Mouse (Mus musculus) embryo, embryonic 10 days (tissue): Measurements from ENCODE around the gene Ncf1.

Experiments used
- DNase-seq: peaks from one replicate; pipeline ENCODE4 v3.0.0-alpha.2; 2015; ENCODE audit warnings: low spot score

Gene Ncf1

DNA sequence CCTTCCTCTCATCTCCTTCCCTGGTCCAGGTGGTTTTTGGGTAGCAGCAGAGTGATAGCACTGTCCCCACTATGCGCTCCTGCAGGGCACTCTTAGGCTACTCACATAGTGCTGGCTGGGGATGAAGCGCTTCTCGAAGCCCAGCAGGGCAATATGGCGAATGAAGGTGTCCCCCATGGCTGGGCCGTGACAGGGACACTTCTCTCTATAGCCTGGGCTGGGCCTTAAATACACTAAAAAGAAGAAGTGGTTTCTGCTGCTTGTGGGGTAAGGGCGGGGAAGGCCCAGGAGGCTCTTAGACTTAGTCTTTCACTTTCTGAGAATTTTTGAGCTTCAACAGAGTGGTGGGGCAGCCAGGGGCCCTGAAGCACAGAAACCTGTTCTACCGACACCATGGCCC, at the start of gene Ncf1:
TSS of gene Ncf1 (minus strand) at position 235 of the 400 bp plus-strand sequence.
- no peak for DNase-seq

DNA sequence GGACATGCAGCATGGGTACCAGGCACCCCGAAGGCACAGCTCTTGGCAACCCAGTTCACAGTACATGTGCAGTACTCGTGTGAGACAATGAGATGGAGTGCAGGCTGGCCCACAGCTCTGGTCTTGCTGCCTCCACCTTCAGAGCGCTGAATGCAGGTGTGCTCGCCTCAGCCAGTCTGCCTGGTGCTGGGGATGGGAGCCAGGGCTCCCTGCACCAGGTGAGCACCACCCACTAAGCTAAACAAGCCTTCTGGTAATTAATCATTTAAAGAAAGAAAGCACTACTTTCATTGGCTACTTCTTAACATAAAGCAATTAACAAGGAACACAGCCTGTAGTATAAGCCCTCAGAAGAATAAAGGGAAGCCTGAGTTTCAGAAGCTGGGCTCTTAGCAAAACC, 47.7 kb upstream of the Ncf1 start:
- DNase-seq, result no peak

DNA sequence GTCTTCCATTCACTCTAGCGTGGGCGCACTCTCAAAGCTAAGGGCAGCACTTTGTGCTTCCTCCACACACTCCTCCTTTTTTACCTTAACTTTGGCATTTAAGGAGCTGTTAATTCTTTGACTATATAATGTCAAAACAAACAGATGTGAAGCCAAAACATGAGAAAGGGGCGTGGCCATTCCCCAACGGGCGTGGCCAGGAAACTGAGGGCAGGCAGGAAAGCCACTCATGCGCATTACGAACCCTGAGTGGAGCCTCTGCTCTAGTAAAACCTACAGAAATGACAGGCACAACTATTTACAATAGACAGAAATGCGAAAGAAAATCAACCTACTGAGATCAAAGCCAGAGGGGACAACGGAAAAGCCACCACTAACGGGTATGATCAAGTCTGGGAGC, 46.1 kb upstream of the Ncf1 start:
- no peak for DNase-seq

DNA sequence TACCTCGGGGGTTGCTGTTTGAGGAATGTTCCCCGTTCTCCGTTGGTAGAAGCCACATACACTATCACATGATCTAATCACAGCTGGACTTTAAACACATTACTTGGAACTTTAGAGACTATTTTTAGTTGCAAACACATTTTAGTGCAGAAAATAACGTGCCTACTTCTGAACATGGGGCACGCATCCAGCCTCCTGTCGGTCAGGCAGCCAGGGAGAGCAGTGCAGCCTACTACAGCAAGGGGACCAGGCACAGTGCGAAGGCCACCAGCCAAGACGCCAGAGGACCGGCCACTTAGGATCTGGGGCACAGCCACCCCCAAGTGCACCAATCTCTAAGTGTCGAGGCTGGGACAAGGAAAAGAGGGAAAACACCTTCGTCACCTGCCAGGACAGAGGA, 45.6 kb upstream of the Ncf1 start:
- no peak for DNase-seq

DNA sequence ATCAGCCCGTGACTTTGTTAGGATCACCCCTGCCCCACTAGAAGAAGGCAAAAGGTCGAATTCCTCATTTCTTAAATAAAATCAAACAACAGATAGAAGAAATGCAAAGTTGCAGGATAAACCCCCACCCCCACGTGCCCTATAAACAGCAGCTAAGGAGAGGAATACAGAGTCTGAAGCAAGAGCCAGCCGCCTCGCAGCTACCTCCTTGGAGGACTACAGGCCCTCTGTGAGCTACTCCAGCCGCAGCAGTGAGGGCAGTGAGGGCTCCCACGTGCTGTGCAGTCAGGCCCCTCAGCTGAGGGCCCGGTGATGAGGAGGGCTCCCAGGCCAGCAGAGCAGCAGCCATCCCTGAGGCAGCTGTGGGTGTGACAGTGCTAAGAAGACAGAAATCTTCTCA, 44.3 kb upstream of the Ncf1 start:
- no peak for DNase-seq

DNA sequence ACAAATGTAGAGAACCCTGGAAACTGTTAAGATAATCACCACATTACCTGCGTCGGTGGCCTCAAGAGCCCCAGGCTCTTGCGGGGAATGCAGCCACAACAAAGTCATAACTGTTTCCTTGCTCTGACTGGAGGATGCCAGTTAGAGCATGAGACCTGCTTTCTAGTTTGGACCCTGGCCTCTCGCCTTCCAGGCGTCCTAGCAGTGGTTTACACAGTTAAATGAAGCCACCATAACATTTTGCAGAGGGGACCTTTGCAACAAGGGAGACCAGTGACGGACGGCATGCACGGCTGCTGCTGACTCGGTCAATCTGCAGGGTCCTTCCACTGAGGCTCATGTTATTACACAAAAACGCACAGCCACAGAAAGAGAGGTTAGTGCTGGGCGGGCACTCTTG, 43.3 kb upstream of the Ncf1 start:
- DNase-seq, result no peak

DNA sequence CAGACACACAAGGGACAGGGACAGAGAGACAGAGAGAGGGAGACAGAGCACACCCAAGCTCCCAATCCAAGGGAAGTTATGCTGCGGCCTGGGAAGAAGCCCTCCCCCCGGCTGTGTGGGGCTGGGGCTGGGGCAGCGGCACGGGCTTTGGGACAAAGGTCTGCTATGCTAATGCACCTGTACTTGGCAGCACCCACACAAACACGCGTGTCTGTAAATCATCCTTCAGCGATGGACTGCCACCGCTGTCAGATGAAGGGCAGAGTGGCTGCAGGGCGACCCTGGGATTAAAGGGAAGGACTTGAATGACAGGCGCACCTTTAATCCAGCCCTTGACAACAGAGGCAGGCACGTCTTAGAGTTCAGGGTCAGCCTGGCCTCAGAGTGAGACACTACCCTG, 42.0 kb upstream of the Ncf1 start:
- DNase-seq, result no peak

DNA sequence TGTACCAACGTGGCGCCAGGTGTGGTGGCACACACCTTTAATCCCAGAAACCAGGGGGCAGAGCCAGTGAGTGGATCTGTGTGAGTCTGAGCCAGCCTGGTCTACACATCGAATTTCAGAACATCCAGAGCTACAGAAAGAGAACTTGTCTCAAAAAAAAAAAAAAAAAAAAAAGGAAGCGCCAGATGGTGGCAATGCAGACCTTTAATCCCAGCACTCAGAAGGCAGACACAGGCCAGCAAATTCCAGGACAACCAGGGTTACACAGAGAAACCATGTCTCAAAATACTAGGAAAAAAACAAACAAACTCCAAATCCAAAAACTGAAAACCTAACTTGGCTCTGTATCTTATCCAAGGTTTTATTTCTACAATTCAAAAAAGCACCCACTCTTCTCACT, 41.1 kb upstream of the Ncf1 start:
- DNase-seq, result no peak

DNA sequence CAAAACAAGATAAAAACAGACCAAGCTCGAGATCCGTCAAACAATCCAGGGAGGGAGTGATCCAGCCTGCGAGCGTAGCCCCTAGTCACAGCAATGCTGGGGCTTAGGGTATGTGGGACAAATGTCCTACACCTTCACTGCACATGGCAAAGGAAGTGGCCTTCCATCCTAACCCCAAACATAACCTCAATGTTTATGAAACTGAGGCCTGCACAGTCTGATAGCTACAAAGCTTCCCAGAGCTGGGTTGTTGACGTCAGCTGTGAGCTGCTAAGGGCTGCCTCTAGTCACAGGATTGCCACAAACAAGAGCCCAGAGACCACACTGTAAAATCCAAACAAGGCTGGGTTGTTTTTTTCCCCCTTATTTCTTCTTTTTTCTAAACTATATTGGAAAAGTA, 40.3 kb upstream of the Ncf1 start:
- DNase-seq, result no peak

DNA sequence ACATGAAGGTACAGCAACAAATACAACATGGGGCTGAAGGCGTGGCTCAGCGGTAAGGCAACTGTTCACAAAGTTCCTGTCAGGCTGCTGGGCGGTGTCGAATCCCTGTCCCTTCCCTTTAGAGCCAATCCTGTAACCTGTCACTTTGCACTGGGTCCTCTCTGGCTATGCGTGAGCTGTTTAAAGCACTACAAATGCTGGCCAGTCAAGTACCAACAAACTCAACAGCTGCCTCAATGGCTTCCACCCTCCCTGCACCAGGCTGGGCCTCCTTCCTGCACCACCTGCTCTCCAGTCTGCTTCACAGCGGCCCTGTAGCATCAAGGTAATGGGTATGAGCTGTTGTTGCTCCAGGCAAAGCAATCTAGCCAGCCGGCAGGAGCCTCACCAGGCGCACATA, 39.3 kb upstream of the Ncf1 start:
- DNase-seq, result no peak

DNA sequence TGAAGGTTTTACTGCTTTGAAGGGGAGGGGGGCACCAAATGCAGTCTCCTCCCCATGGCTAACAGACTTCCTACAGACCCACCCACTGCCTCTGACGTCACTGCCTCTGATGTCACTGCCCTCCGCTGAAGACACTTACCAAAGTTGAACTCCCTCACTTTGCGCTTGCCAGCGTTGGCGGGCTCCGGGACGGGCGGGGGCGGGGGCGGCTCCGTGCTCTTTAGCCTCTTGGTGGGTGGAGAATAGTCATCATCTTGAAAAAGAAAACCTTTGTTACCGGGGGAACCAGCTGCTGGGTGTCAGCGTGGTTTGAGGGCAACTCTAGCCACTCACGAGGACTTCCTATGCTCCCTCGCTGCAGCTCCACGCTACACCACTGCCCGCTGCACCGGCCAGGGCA, 37.0 kb upstream of the Ncf1 start:
- no peak for DNase-seq

DNA sequence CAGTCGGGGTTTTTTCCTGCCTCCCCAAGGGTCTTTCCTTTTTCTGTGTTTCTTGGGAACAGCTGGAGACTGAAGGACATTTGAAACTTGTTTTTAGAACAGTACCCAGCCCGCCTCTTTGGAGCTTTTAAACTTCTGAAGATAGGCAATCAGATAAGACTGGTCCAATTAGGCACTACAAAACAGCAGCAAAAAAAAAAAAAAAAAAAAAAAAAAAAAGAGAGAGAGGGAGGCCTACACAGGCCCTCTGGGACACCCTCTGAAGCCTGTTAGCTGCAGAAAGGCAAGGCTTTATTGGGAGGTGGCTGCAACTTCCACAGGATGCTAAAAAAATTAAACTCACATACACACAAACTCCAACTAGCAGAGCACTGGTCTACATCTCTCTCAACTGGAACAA, 36.5 kb upstream of the Ncf1 start:
- DNase-seq, result no peak

DNA sequence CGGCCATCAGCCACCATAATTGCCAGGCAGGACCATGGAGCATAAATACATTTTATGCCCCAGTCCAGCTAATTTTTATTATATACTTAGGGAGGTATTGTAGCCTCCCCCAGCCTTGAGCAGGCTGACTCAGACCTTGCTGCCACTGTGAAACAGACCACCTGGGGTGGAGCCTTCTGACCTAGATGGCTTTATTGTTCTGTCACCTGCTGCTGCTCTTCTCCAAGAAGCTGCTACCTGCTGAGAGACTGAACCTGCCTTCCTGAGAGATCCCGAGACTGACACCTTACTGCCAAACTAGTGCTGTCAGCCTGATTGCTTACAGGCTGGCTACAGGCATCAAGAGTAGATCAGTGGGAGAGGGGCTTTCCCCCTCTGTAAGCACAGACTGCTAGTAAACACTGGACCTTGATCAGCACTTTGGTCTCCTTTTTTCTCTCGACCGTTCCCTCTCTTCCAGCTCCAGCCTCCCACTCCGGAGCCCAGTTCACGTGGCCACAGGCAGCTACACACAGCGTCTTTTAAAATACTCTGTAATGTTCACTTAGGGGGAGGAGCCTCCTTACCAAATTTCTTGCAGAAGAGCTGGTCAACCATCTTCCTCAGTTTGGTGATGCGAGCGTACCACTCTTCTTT, 30.7 kb upstream of the Ncf1 start:
- no peak for DNase-seq

DNA sequence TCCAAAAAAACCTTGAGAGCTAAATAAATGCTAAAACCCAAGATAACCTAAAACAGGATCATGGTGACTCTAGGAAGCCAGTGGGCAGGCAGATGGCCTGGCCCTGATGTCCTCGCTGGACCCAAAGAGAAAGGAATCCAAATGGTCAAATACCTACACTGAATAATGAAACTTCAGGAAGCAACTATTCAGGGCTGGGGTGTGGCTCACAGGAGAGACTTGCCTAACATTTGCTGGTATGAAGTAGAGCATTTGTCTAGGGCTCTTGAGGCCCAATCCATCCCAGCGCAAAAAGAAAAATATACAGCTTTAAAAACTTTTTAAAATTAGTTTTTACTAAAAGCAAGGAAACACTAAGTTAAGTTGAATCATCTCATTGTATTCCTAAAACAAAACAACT, 29.5 kb upstream of the Ncf1 start:
- no peak for DNase-seq

DNA sequence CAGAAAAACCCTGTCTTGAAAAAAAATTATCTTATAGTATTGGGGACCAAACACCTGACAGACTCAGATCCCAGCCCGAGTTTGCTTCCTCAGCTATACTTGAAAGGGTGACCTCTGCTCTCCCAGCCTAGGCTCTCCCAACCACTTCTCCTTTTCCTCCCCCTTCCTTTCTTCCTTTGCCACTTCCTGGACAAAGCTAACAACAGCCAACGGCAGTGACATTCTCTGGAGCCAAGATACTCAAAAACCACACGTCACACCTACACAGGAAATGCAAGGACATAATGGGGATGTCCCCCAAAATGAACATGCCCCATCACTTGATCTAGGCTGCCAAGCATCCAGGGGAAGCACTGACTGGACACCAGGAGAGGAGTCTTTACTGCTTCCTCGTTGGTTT, 29.0 kb upstream of the Ncf1 start:
- DNase-seq, result no peak

DNA sequence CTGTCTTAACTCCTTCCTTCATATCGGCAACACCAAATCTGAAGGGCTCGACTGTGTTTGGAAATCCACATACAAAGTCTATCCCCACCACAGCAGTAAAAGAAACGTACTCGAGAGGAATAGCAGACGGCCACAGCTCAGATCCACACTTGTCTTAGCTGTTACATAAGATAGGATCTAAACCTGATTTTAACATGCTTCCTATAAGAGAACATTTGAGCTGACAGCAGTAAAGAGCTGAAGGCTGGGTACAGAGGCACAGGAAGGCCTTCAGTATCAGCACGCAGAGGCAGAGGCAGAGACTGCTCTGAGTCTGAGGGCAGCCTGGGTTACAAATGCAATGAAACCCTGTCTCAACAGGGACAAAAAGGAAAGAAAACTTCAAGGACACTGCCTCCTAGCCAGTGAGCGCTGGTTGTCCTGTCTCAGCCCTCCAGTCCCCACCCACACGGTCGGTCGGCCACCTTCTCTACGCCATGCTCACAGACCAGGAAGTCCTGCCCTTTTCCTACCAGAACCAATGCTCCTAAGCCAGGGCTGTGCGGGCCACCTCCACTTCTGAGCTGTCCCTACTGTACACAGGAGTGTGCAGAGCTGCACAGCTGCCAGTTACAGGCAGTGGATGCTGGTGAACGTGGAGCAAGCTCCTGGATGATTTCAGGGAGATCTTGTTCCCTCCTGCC, 28.1 kb upstream of the Ncf1 start:
- no peak for DNase-seq

DNA sequence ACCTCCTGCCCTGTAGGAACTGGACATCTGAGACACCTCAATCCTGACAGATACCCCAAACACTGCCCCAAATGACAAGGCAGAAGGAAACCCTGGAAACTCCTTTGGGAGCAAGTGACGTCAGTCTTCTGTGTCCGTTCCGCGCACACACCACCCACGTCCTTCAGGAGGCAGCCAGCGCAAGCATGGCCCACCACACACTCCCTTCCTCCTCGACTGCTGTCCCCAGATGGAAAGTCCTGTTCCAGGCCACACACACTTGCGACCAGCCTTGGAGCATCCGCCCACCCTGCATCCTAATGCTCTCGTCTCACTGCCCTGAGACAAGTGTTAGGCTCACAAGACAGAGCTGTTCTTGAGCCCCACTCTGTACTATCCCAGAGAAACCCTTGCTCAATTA, 25.9 kb upstream of the Ncf1 start:
- no peak for DNase-seq

DNA sequence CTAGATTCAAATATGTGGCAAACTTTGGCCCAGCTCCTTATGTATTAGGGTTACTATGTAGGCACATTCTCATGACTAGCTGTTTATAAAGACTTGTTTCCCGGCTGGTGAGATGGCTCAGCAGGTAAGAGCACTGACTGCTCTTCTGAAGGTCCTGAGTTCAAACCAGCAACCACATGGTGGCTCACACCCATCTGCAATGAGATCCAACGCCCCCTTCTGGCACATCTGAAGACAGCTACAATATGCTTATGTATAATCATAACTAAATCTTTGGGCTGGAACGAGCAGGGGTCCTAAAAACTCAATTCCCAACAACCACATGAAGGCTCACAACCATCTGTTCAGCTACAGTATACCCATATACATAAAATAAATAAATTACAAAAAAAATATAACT, 24.4 kb upstream of the Ncf1 start:
- DNase-seq, result no peak

DNA sequence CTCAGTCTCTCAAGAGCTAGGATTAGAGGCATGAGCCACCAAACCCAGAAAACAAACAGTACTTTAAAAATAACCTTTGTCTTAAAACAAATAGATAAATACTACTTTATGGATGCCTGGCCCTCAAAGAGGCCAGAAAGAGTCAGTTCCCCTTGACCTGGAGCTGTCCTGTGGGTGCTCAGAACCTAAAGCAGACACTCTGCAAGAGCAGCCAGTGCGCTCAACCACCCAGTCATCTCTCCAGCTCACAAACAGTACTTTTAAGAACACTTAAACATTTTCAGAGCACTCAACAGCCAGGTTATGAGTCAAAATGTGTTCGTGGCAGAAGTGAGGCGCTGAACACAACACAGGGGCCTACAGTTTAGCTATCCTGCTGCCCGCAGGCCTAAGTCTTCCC, 21.7 kb upstream of the Ncf1 start:
- no peak for DNase-seq

DNA sequence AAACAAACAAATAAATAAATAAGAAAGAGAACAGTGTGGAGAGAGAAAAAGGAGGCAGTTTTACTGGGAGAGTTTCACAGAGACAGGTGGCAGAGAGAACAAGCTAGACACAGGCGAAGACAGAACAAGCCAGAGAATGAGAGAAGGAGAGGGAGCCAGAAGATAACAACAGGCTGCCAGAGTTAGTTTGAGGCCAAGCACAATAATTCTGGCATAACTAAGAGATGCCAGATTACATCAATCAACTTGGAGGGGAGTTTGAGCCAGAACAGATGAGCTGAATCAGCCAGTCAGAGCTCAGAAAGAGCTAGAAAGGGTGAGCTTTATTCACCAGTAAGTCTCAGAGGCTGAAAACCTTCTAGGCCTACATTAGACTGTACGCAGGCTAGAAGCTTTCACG, 21.2 kb upstream of the Ncf1 start:
- no peak for DNase-seq

DNA sequence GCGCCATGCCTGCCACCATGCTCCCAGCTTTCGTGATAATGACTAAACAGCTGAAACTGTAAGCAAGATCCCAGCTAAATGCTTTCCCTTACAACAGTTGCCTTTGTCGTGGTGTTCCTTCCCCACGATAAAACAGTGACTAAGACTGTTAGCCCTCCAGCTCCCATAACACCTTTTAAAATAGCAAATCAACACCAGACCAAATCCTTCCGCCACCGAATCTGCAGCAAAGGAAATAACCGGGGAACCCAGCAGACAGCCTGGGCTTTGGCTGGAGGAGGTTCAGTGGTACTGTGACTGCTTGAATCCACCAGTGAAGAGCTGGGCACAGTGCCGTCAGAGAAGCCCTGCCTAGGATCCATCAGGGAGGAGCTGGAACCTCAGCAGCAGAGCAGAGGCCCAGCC, 19.8 kb upstream of the Ncf1 start:
- no peak for DNase-seq

DNA sequence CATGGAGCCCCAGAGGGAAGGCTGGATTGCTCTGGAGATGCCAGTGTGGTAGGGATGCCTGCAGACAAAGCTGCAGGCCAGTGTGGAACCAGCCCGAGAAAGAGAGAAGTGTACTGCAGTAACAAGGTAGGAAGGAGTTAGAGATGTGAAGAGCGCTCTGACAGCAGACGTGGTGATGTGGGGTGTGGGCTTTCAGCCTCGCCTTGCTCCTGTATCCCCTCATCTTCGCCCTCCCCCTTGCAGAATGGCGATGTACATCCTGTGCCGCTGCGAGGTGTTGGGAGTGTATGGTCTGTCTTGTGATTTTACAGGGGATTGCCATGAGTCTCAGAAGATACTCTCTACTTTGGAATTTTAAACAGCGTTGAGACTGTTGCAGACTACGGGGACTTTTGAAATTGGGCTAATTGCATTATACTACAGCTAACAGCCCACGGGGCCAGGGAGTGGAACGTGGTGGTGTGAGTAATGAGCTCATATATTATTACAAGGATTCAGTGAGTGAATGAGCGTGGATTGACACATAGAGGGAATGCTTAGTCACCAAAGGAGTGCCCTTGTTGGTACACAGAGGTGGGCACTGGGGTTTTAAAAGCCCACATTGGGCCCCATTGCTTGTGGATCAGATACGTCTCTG, 19.3 kb upstream of the Ncf1 start:
- no peak for DNase-seq

DNA sequence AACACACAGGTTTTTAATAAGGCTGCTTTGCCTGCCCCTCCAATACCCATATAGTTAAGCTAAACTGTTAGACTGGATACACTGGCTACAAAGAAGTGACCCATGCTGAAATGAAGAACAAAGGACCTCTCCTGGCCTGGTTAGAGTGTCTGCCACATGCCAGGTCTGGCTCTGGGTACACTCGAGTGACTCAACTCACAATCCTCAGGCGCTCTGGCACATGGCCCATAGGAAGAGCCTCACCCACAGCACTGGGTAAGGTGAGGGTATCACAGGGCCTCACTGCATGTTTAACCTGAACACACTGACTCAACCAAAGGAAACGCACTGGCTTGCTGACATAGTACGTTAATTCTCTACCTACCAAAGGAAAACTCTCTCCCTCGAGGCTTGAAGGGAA, 16.7 kb upstream of the Ncf1 start:
- no peak for DNase-seq

DNA sequence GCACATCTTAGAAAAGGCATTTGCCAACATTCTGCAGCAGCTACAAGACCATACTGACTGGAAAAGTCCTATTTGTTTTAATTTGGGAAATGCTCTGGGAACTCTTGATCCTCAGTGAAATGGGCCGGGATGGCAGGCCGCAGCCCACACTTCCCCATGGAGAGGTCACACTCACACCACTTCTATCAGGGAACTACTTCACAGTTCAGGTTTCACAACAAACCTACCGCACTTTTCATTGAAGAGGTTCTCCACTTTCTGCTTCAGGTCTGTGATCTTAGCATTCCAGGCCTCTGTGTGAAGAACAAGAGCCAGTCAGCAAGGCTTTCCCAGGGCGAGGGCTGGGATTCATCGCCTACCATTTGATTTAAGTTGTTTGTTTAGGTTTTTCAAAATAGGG, 15.5 kb upstream of the Ncf1 start:
- DNase-seq, result no peak
